Mouse (Mus musculus): ENCODE results near the gene Pdcd1lg2. TPM values are rescaled to one million over a fixed set of nuclear protein-coding genes. Genes with fewer than 3 reads are reported as not detected.

Pdcd1lg2 gene
- total RNA-seq, 2 experiments from 2014 or later: not detected

DNA sequence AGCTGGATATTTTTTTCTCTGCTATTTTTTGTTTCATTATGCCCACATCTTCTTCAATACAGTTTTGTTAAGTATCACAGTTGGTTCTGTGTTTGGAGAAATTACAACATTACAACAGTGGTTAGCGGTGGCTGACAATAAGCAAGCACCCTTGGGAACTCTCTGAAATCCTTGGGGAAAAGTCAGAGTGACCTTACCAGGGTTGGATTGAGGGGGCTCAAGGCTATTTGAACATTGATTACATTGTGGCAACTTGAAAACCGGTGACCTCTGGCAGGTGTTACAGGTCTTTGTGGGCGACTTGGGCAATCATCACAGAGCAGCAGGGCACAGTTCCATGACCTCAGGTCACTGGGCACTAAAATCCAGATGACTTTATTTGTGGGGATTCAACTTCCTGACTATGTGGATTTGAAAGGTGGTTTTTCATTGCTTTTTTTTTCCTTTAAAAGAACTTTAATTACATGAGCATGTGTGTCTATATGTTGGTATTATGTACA, 79.1 kb downstream of the Pdcd1lg2 start:
- no peak for DNase-seq (ENCODE audit: extremely low spot score in 1 of 2, low spot score in 1 of 2)

DNA sequence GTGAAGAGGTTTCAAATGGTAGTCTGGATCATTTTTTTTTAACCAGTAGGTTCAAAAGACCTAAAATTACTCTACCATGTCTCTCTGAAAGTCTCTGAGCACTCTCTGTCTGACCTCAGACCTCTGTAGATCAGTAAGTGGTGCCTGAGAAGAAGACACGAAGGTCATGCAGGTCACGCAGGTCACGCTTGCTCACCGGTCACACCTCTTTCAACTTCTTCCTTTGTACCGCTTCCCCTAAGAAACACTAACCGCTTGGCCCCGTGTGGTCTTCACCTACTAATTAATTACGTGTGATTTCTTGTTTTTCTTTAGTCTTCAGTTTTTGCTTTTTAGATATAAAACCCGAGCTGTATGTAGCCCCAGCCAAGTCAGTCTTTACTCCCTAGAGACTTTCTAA, 80.7 kb downstream of the Pdcd1lg2 start:
- no peak for DNase-seq (ENCODE audit: extremely low spot score in 1 of 2, low spot score in 1 of 2)

DNA sequence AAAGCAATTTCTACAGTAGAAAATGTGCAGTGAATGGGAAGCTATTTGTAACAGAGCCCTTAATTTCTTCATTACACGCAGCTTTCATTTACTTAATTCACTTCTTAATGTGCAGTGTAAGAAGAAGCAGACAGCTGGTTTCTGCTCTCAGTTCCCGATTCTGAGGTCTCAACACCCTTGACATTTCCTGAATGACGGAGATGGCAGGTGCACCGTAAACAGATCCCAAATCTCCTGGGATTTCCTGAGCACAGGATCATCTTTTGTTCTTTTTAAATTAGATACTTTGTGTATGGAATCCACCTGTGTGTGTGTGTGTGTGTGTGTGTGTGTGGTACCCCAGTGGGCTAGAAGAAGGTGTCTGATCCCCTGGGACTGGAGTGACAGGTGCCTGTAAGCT, 83.7 kb downstream of the Pdcd1lg2 start:
- no peak for DNase-seq (ENCODE audit: extremely low spot score in 1 of 2, low spot score in 1 of 2)

DNA sequence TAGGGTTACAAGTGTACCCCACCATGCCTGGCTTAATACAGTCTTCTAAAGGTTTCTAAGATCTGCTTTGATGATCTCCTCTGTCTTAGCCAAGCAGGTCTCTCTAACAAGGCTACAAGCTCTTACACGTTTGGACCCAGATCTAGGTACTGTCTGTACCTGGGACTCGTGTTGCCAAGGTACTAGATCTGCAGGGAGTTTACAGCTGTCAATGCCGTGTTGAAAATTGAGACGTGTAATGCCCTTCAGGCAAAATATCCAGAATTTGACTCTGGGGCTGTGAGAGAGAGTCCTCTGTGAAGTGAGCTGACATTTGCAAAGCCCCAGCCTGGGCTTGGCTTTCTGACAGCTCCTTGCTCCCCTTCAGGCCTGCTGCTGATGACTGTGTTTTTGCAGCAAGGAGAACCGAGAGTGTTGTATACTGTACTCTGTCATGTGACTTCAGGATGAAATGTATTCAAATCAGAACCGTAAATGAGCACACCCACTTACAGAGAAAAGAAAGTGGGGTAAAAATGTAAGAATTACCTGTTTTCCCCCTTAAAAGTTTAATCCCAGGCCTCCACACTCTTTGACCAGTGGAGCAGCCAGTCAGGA, 85.4 kb downstream of the Pdcd1lg2 start:
- DNase-seq (ENCODE audit: extremely low spot score in 1 of 2, low spot score in 1 of 2): no peak

DNA sequence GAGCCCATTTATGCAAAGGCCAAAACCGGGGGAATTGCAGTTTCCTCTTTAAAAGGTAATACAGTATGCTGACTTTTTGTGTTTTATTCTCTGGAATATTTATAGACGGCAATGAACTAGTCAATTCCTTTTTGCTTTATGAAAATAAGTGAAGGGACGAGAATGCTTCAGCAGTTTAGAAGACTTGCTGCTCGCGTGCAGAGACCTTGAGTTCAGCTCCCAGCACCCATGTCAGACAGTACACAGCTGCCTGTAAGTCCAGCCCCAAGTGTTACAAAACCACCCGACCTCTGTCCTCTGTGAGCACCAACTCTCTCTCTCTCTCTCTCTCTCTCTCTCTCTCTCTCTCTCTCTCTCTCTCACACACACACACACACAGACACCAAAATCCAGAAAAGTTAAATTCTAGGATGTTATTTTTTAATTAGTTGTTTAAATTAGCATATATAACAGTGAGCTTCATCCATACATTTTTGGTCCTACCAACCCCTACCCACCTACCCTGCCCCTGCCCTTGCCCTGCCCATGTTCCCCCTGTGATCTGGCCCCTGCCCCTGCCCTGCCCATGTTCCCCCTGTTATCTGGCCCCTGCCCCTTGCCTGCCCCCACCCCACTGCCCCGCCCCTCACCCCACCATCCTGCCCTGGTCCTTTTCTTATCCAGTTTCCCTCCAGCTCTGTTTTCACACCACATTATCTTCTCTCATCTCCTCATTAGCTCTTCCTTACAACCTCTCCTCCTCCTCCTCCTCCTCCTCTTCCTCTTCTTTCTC, 86.3 kb downstream of the Pdcd1lg2 start:
- no peak for DNase-seq (ENCODE audit: extremely low spot score in 1 of 2, low spot score in 1 of 2)

DNA sequence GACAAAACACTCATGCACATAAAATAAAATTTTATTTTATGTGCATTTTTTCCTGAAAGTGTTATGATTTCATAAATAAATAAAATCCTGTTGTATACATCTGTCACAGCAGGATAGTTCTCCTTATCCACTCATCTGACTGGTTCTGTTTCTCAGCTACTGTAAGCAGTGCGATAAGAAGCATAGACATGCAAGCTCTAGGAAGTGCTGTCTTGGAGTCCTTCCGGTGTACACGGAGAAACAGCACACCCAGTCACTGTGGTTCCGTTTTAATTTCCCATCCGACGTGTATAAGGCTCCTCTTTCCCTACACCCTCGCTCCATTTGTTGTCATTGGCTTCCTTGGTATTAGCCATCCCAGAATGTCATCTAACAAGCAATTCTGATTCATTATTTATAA, 87.2 kb downstream of the Pdcd1lg2 start:
- DNase-seq (ENCODE audit: extremely low spot score in 1 of 2, low spot score in 1 of 2): no peak

DNA sequence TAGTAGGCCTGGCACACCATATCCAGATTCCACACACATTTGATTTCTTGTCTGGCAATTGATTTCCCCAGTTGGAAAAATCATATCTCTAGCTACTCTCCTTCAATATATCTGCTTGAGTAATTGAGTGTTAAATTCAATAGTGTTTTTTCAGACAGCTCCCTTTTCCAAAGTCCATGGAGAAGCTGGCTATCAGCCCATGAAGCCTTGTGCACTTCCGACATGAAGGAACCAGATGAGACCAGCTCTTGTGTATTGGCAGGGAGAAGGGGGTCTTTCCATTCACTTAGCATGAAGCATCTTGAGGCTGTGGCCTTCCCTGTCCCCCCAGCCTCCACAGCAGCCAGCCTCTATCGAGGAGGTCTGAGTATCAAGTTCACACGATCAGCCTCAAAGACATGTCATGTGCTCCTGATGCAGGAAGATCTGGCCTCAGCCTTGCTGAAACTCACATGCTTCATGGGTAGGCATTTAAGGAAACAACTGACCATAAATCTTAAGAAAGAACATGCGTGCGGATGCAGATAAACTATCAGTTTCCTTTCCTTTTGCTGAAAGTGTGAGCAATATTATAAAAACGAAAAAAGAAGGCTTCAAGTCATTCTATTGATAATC, 88.2 kb downstream of the Pdcd1lg2 start:
- DNase-seq (ENCODE audit: extremely low spot score in 1 of 2, low spot score in 1 of 2): no peak

DNA sequence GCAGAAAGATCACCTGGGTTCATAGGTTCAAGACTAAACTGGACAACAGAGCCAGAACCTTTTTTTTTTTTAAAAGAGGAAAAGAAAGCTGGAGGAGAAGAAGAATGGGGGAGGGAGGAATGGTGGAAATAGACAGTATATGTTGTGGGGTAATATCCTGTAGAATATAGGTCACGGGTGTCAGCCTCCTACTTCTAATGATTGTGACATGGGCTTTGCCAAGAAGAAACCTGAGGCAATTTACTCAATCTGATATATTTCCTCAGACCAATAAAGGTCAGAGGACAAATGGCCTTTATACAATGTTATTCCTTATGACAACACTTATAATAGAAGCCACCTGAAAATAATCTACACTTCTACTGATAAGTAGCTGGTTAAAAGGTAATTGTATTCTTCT, 89.6 kb downstream of the Pdcd1lg2 start:
- no peak for DNase-seq (ENCODE audit: extremely low spot score in 1 of 2, low spot score in 1 of 2)

DNA sequence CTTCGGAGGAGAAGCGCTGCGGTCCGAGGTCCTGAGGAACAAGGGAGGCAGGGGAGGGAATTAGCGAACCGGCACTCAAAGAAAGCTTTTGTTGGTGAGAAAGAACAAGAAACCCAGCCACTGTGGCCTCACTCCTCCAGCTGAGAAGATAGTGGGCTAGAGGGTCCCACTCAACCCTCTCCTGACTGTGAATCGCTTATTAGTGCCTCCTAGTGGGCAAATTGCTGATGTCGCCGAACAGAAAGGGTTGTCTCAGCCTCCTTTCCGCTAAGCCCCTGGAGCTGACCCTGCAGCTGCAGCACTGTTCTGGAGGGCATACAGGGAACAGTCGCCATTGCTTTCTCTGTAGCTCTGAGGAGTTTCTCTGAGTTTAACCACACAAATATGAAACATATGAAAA, 90.4 kb downstream of the Pdcd1lg2 start:
- DNase-seq (ENCODE audit: extremely low spot score in 1 of 2, low spot score in 1 of 2): peak in 1 of 2 experiments; percentile 24

DNA sequence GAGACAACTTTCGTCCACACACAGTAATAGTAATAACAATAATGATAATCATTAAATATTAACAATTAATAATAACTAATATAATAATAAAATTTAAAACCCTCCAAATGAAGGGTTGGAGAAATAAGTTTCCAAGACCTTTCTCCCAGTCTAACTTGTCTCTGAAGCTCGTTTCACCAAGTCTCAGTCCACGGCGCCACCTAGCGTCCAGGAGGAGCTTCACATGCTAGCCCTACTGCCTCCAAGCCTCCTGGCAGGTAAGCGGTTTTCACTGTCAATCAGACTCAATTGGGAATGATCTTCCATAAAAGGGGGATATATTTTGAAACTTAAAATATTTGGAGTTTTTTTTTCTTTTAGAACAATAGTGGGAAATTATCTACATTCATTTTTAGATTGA, 90.8 kb downstream of the Pdcd1lg2 start:
- DNase-seq (ENCODE audit: extremely low spot score in 1 of 2, low spot score in 1 of 2): peak; percentile 71 to 95

DNA sequence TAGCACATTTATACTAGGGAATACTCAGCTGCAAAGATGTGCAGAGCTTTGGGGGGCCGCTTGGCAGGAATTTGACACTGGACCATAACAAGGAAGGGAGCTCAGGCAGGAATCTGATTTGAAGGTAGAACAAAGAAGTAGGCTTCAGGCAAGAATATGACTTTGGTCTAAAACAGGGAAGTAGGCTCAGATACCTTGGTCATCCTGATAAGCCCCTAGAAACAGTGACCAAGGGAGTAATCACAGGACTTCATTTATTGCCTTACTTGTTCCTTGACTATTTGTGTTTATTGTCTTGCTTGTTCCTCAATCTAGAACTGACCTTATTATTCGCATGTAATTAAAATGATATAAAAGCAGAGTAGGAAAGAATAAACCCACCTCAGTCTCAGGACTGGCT, 93.4 kb downstream of the Pdcd1lg2 start:
- no peak for DNase-seq (ENCODE audit: extremely low spot score in 1 of 2, low spot score in 1 of 2)

DNA sequence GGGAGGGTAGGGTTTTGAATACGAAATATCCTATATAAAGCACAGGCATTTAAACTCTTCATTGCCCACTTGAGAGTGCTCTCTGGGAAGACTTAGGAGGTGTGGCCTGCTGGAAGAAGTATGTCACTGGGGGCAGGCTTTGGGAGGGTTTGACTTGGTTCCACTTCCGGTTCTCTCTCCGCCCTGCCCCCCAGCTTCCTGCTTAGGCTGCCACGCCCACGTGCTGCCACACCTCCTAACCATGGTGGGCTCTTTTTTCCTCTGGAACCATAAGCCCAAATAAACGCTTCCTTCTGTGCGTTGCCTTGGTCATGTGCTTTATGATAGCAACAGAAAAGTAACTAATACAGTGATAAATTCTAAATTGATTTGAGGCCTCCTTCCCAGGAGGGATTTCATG, 94.9 kb downstream of the Pdcd1lg2 start:
- DNase-seq (ENCODE audit: extremely low spot score in 1 of 2, low spot score in 1 of 2): no peak

DNA sequence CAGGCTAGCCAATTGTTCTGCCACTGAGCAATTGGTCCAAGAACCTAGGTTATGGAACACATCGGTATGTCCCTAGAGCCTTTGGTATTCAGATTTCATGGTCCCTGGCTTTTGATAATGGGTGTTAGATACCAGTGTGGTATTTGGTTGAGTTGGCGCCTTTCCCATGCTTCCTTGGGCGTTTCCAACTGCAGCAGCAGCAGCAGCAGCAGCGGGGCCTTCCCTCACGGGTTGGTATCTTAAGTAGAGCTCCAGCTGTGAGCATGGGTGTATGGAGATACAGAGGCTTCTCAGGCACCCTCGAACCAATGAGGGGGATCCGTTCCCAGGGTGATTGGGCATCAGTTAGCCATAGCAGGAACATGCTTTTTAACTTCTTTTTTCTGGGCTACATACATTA, 97.5 kb downstream of the Pdcd1lg2 start:
- no peak for DNase-seq (ENCODE audit: extremely low spot score in 1 of 2, low spot score in 1 of 2)

DNA sequence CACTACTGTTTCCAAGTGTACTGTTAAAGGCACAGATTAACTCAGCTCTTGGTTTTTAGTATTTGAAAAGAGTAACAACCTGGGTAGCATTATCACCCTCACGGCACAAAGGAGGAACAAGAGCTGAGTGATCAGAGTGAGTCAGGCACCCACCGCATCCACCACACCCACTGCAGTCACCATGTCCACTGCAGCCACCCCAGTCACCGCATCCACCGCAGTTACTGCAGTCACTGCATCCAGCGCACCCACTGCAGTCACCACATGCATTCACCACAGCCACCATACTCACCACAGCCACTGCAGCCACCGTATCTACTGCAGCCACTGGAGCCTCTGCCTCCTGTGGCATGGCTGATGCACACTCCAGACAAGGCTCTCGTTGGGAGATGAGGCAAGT, 99.1 kb downstream of the Pdcd1lg2 start:
- DNase-seq (ENCODE audit: extremely low spot score in 1 of 2, low spot score in 1 of 2): no peak

DNA sequence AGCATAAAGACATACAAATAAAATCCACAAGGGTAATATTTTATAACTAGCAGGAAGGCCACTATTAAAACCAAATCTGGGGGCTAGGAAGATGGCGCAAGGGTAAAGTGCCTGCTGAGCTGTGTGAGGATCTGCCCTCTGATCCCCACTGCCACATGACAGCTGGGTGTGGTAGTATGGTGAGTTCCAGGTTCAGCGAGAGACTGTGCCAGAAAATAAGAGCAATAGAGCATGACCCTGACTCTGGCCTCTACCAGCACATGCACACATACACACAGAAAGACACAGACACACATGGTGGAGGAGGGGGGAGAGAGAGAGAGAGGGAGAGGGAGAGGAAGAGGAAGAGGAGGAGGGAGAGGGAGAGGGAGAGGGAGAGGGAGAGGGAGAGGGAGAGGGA, 101.1 kb downstream of the Pdcd1lg2 start:
- DNase-seq (ENCODE audit: extremely low spot score in 1 of 2, low spot score in 1 of 2): no peak

DNA sequence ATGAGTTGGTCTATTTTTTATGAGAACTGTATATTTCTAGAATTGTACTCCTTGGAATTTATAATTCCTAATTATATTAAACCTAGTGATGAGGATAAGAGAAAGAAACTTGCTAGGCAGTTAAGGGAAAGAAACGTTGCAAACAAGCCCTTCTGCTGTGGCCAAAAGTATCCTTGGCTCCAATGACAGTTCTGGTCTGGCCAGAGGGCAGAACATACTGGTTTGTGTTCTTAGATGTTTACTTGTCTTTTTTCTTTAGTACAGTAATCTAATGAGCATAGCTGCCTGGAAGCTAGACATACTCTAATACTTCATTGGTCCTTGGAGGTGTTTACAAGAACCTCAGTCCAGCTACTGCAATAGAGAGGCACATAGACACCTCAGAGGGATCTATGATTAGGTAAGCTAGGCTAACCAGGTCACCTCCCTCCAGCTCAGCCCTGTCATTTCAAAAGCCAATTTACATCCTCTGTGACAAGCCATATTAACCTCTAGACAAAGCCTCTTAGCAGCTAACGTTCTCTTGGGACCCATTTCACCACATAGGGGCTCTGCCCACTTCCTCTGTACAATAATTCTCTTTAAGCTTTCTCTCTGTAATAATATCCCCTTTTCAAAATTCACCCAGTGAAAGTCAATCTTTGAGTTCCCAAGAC, 102.5 kb downstream of the Pdcd1lg2 start:
- no peak for DNase-seq (ENCODE audit: extremely low spot score in 1 of 2, low spot score in 1 of 2)

DNA sequence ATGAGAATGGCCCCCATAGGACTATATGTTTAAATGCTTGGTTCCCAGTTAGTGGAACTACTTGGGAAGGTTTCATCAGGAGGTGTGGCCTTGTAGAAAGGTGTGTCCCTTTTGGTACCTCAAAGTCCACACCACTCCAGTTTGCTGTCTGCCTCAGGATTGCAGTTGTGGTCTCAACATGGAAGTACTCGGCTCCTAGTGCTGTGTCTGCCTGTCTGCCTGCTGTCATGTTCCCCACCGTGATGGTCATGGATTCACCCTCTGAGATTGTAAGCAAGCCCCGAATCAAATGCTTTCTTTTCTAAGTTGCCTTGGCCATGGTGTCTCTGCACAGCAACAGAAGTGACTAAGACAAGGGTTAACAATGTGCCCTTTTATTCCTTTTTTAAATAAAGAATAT, 103.4 kb downstream of the Pdcd1lg2 start:
- no peak for DNase-seq (ENCODE audit: extremely low spot score in 1 of 2, low spot score in 1 of 2)

DNA sequence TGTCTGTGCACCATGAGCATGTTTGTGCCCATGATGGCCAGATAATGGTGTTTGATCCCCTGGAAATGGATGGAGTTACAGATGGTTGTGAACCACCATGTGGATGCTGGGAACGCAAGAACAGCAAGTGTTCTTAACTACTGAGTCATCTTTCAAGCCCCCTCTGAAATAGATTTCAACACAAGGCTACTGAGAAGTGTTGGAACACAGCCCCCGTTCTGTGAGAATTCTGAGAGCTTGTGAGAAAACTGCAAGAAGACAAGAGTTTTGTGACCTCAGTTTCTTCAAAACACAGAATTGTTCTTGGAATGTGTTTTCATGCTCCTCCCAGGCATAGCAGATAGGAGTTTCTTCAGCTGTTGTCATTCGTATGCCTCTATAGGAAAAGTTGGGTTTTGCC, 104.7 kb downstream of the Pdcd1lg2 start:
- no peak for DNase-seq (ENCODE audit: extremely low spot score in 1 of 2, low spot score in 1 of 2)

DNA sequence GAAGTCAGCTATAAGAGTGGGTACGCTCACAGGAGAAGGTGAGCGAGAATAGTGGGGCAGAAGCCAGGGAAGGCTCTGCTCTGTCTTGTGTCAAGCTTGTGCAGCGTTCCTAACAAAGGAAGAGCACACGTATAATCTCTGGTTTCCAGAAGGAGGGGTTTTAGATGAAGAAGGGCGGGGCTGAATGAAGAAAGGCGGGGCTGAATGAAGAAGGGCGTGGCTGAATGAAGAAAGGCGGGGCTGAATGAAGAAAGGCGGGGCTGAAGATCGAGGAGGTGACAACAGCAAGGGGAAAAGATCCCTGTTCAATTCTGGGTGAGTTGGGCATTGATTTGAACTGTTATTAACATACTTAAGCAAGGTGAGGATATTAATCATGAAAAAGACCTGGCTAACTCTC, 105.3 kb downstream of the Pdcd1lg2 start:
- no peak for DNase-seq (ENCODE audit: extremely low spot score in 1 of 2, low spot score in 1 of 2)

DNA sequence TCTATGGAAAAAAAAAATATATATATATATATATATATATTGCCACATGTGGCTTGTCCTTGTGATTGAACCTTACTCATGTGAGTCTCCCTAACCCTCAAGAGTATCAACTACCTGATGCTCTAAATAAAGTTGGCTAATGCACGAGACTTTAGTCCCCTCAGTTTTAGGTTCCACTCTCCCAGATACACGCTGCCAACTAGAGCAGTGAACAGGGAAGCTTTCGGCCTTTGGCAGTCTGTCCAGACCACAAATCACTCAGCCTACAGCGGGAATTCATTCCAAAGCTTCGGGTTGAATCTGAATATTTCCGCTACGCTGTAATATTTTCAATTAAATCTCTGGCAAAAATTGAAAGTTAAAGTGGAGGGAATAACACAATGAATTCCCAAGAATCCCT, 107.7 kb downstream of the Pdcd1lg2 start:
- no peak for DNase-seq (ENCODE audit: extremely low spot score in 1 of 2, low spot score in 1 of 2)

DNA sequence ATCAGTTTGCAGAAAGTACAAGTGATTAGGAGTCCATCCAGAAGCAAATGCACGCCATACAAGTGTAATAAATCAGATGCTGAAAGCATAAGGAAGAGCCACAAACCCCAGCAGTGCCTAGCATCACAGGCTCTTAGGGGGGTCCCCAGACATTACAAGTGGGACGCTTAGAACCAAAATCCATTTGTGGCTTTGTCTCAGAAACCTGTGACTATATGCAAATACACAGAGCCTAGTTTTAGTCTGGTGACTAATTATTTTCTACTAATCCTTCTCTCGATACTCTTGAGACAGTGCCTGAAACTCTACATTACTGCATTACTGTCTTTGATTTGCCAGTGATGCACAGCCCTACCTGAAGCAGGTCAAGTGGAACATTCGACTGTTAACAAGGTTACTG, 108.2 kb downstream of the Pdcd1lg2 start:
- DNase-seq (ENCODE audit: extremely low spot score in 1 of 2, low spot score in 1 of 2): no peak
